Mouse (Mus musculus): ENCODE results near the gene Bsg. TPM values are rescaled to one million over a fixed set of nuclear protein-coding genes. Genes with fewer than 3 reads are reported as not detected.

Bsg gene
- polyA plus RNA-seq, 2 experiments = 763 to 805 TPM

- DNase-seq (ENCODE audit: low spot score) = peak; percentile 68
- Histone ChIP-seq H3K9me3 (ENCODE audit: control insufficient read depth, low read length) (no peaks in the 10 kb centered on the region), H3K27me3 (ENCODE audit: control insufficient read depth, insufficient read depth, low read length) (no peaks in the 10 kb centered on the region), H3K36me3 (ENCODE audit: control insufficient read depth, insufficient read depth, low read length) (peaks cover 41% of the 10 kb centered on the region), H3K4me2 (replicated peaks; ENCODE audit: low read depth, low read length, severe bottlenecking) (peak overlapping the region; percentile 91), H3K9ac (ENCODE audit: low read depth, low read length, severe bottlenecking) (peak overlapping the region; percentile 82), H3K4me3 (replicated peaks; ENCODE audit: low read length) (peak overlapping the region; percentile 78), H3K27ac (replicated peaks; ENCODE audit: low read depth, low read length) (peak overlapping the region; percentile 43), H3K4me1 (ENCODE audit: control insufficient read depth, insufficient read depth, low read length) (peaks cover 16% of the 10 kb centered on the region)
- no peak for ATAC-seq (ENCODE audit: low FRiP score, low read depth)
- WGBS = 4% methylated on average over 9 of the region's 10 CpGs
- no peak for TF ChIP-seq POLR2A (IDR thresholded peaks at IDR 0.05; ENCODE audit: borderline replicate concordance, extremely low read depth, insufficient read depth, insufficient read length)
Observed at GRCm38 (mm10) chr10:79682916-79683582, 21.2 kb upstream of the Bsg start.

GRCm38 (mm10) chr10:79683726-79684640 lies 20.3 kb upstream of the Bsg start:
- DNase-seq (ENCODE audit: low spot score) = no peak
- ATAC-seq (ENCODE audit: low FRiP score, low read depth) = no peak
- Histone ChIP-seq H3K4me1 (ENCODE audit: control insufficient read depth, insufficient read depth, low read length) (peaks cover 16% of the 10 kb centered on the region), H3K4me2 (replicated peaks; ENCODE audit: low read depth, low read length, severe bottlenecking) (peak overlapping the region; percentile 91), H3K36me3 (ENCODE audit: control insufficient read depth, insufficient read depth, low read length) (peaks cover 51% of the 10 kb centered on the region), H3K9ac (ENCODE audit: low read depth, low read length, severe bottlenecking) (peak overlapping the region; percentile 82), H3K27ac (replicated peaks; ENCODE audit: low read depth, low read length) (no peak overlapping the region; the same call in 1 of the 2 replicates), H3K27me3 (ENCODE audit: control insufficient read depth, insufficient read depth, low read length) (no peaks in the 10 kb centered on the region), H3K4me3 (replicated peaks; ENCODE audit: low read length) (peak overlapping the region; percentile 78; the same call in 1 of the 2 replicates), H3K9me3 (ENCODE audit: control insufficient read depth, low read length) (no peaks in the 10 kb centered on the region)
- no peak for TF ChIP-seq POLR2A (IDR thresholded peaks at IDR 0.05; ENCODE audit: borderline replicate concordance, extremely low read depth, insufficient read depth, insufficient read length)
- WGBS = 84% methylated on average over 6 of the region's 6 CpGs

- H3K4me1 ChIP-seq (ENCODE audit: control insufficient read depth, insufficient read depth, low read length) = peaks cover 16% of the 10 kb centered on the region
- H3K4me2 ChIP-seq (replicated peaks; ENCODE audit: low read depth, low read length, severe bottlenecking) = no peak overlapping the region
- H3K36me3 ChIP-seq (ENCODE audit: control insufficient read depth, insufficient read depth, low read length) = peaks cover 58% of the 10 kb centered on the region
- no peaks in the 10 kb centered on the region for H3K9me3 ChIP-seq (ENCODE audit: control insufficient read depth, low read length)
- H3K9ac ChIP-seq (ENCODE audit: low read depth, low read length, severe bottlenecking) = no peak overlapping the region
- TF ChIP-seq POLR2A (IDR thresholded peaks at IDR 0.05; ENCODE audit: borderline replicate concordance, extremely low read depth, insufficient read depth, insufficient read length) = no peak
- no peak overlapping the region for H3K27ac ChIP-seq (replicated peaks; ENCODE audit: low read depth, low read length)
- no peak for ATAC-seq (ENCODE audit: low FRiP score, low read depth)
- DNase-seq (ENCODE audit: low spot score) = no peak
- no peak overlapping the region for H3K4me3 ChIP-seq (replicated peaks; ENCODE audit: low read length)
- no peaks in the 10 kb centered on the region for H3K27me3 ChIP-seq (ENCODE audit: control insufficient read depth, insufficient read depth, low read length)
- 94% methylated on average over 25 of the region's 25 CpGs for WGBS
Observed at GRCm38 (mm10) chr10:79684770-79685600, 19.3 kb upstream of the Bsg start.

- Histone ChIP-seq H3K9me3 (ENCODE audit: control insufficient read depth, low read length) (no peaks in the 10 kb centered on the region), H3K36me3 (ENCODE audit: control insufficient read depth, insufficient read depth, low read length) (peaks cover 58% of the 10 kb centered on the region), H3K4me2 (replicated peaks; ENCODE audit: low read depth, low read length, severe bottlenecking) (no peak overlapping the region), H3K4me3 (replicated peaks; ENCODE audit: low read length) (no peak overlapping the region), H3K4me1 (ENCODE audit: control insufficient read depth, insufficient read depth, low read length) (peaks cover 12% of the 10 kb centered on the region), H3K27me3 (ENCODE audit: control insufficient read depth, insufficient read depth, low read length) (no peaks in the 10 kb centered on the region), H3K27ac (replicated peaks; ENCODE audit: low read depth, low read length) (no peak overlapping the region), H3K9ac (ENCODE audit: low read depth, low read length, severe bottlenecking) (no peak overlapping the region)
- 80% methylated on average over 2 of the region's 2 CpGs for WGBS
- ATAC-seq (ENCODE audit: low FRiP score, low read depth) (no peak), DNase-seq (ENCODE audit: low spot score) (no peak)
- TF ChIP-seq POLR2A (IDR thresholded peaks at IDR 0.05; ENCODE audit: borderline replicate concordance, extremely low read depth, insufficient read depth, insufficient read length) = no peak
Observed at GRCm38 (mm10) chr10:79686219-79686618, 18.1 kb upstream of the Bsg start.

- no peak for TF ChIP-seq POLR2A (IDR thresholded peaks at IDR 0.05; ENCODE audit: borderline replicate concordance, extremely low read depth, insufficient read depth, insufficient read length)
- Histone ChIP-seq H3K27ac (replicated peaks; ENCODE audit: low read depth, low read length) (no peak overlapping the region), H3K4me3 (replicated peaks; ENCODE audit: low read length) (no peak overlapping the region), H3K4me1 (ENCODE audit: control insufficient read depth, insufficient read depth, low read length) (peaks cover 11% of the 10 kb centered on the region), H3K9me3 (ENCODE audit: control insufficient read depth, low read length) (no peaks in the 10 kb centered on the region), H3K36me3 (ENCODE audit: control insufficient read depth, insufficient read depth, low read length) (peaks cover 58% of the 10 kb centered on the region), H3K9ac (ENCODE audit: low read depth, low read length, severe bottlenecking) (no peak overlapping the region), H3K27me3 (ENCODE audit: control insufficient read depth, insufficient read depth, low read length) (no peaks in the 10 kb centered on the region), H3K4me2 (replicated peaks; ENCODE audit: low read depth, low read length, severe bottlenecking) (no peak overlapping the region)
- WGBS = 100% methylated on average over 1 of the region's 1 CpGs
- ATAC-seq (ENCODE audit: low FRiP score, low read depth) (no peak), DNase-seq (ENCODE audit: low spot score) (no peak)
Observed at GRCm38 (mm10) chr10:79686691-79687090, 17.6 kb upstream of the Bsg start.

Measured in limb, embryonic 14.5 days (tissue).